Mouse (Mus musculus) olfactory bulb, adult 2 months (tissue): ENCODE data around the gene Herc1.

Experiments
- CTCF ChIP-seq: fragments of 200-500 bp; IDR thresholded peaks from 2 replicates; pipeline ENCODE4 v1.5.1; 2012; ENCODE audit warnings: low read depth, mild to moderate bottlenecking, low read length, moderate library complexity; ENCODE audit not compliant: insufficient read depth
- POLR2A ChIP-seq: fragments of 200-500 bp; IDR thresholded peaks from 2 replicates; pipeline ENCODE4 v1.6.1; 2012; ENCODE audit warnings: mild to moderate bottlenecking, low read depth, low read length, moderate library complexity; ENCODE audit not compliant: insufficient read depth

DNA sequence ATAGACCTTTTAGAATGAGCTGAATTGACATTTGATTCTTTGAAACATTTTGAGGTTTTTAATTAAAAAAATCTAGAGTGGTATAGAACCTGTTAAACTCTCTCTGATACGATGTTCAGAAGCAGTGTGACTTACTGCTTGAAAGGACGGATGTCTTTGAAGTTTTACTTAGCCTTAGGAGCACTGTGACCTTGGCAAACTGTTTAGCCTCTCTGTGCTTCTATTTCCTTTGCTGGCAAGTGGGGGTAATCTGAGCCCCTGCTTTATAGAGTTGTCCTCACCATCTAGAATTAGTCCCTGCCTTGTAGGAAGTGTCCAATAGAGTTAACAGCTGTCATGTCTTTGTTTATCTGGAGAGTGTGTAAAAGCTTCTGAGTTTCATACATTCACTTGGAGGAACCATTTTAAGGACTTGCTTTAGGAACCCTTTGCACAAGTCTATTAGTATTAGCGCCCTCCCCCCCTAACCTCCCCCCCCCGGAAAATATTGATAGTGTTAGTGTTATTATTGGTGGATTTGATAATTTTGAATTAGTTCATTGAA lies 18.7 kb downstream of the Herc1 start:
- TF ChIP-seq CTCF (no peak), POLR2A (no peak)
